Mouse (Mus musculus) megakaryocyte, embryonic 14.5 days (primary cell): ENCODE results near the gene Pfpl.

ENCODE experiments used
- FLI1 ChIP-seq: IDR thresholded peaks from 2 replicates; pipeline ENCODE4 v1.6.1; 2012; ENCODE audit warnings: low read length, inconsistent platforms, mixed read lengths
- GATA1 ChIP-seq: IDR thresholded peaks from 3 replicates; pipeline ENCODE4 v1.6.1; 2012; ENCODE audit warnings: mixed read lengths, low read length, inconsistent platforms, borderline replicate concordance

GRCm38 (mm10) chr19:12471866-12472265, 44.2 kb downstream of the Pfpl start:
- TF ChIP-seq GATA1: no peak
- TF ChIP-seq FLI1: no peak
